Mouse (Mus musculus): Measurements from ENCODE around the gene Phc2. TPM values are rescaled to one million over a fixed set of nuclear protein-coding genes. Genes with fewer than 3 reads are reported as not detected.

Phc2 gene
- total RNA-seq, 1 experiment from 2014 or later: 79.0 TPM

DNA sequence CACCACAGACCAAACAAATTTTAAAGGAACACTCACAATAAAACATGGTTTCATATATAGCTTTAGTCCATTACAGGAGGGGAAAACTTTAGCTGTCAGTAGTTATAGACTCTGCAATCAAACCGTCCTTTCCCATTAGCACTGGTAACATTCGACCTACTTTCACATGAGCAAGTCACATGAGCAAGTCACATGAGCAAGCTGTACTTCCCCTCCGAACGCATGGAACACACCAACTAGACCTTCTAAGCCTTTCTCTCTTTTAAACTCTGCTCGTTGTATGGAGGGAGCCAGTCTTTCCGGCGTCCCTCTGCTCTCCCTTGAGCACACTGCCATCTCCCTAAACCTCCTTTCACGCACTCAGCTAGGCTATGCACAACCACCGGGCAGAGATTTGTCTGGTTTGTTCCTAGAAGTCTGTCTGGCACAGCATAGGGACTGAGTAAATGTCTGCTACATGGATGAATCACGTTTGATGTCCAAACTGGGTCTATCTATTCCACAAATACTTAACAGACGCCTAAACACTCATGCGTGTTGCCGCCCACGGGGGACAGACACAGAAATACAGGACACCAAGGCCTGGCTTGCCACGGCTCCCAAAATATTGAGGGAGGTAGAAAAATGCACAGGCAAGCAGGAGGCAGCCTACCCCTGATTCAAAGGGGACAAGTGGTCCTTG is 130.6 kb downstream of the Phc2 start:
- no peak for DNase-seq

DNA sequence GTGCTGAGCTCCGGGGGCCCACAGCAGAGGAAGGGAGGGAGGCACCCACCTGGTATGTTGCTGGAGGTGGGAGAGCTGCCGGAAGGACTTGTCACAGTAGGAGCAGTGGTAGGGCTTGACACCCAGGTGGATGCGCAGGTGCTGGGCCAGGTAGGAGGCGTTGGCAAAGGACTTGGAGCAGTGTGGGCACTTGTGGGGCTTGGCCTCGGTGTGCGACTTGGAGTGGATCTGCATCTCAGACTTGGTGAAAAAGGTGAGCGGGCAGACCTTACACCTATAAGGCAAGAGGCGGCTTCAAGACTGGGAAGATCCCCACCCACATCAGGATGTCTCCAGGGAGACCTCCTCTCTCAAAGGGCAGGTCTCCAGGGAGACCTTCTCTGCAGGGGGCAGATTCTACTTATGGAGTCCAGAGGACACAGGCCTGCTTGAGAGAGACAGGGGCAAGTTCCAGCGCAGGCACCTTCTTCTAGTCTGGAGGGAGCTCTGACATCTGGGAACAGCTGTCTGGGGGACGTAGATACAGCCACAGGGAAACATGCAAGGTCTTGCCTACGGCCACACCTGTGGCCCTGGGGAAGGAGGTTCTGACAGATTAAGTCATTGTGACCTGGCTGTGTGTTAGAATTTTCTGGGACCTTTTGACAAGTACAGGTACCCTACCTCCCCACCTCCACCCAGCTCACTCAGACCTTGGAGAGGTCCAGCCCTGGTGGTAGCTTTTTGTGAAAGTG is 131.6 kb downstream of the Phc2 start:
- no peak for DNase-seq

DNA sequence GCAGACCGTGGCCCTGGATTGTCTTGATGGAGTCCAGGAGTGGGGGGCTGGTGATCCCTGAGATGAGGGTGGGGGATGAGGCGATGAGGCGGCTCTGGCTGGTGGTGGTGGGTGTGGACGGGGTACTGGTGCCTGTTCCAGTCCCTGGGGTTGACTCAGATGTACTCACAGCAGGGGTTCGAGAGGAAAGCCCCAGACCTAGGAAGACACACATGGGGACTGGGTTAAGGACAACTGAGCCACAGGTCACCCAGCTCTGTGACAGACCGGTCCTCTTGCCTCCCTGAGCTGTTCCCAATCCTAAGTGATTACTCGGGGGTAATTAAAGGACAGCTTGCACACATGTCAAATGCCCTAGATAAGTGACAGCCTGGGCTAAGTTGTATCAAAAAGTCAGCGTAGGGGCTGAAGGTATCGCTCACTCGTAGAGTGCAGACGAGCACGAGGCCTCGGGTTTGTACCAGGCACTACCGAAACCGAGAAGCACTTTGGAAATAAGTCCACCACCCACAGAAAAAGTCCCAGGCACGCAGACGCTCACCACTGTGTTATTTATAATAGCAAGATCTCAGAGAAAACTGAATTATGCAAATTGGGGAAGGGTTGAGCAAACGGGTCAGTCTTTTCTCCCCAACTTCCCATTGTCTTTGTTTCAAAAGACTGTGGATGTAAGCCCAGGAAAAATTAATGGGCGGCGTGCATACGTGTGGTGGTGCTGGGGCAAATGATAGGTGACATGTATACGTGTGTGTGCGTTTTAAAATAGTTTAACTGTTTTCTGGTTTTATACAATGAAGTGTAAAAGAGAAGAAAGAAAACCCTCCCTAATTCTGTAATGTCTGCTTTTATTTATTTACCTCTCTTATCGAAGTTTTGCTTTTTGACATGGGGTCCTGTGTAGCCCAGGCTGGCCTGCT is 132.8 kb downstream of the Phc2 start:
- no peak for DNase-seq

GRCm38 (mm10) chr4:128788108-128788507 is 133.6 kb downstream of the Phc2 start:
- no peak for DNase-seq

DNA sequence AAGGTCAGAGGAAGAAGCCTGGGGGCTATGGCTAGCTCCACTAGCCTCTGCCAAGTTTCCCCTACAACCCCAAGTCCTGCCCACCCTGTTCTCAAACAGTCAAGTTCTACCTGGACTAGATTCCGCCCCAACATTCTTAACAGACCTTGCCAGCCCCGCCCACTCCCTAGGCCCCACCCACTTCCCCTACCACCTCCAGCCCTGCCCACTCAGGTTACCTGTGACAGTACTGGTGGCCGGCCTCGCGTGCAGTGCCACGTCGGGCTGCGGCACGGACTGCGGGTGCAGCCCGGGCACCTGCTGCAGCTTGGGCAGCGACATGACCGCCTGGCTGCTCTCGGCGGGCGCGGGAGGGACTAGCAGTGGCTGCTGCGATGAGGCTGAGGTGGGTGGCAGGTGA is 135.1 kb downstream of the Phc2 start:
- no peak for DNase-seq

DNA sequence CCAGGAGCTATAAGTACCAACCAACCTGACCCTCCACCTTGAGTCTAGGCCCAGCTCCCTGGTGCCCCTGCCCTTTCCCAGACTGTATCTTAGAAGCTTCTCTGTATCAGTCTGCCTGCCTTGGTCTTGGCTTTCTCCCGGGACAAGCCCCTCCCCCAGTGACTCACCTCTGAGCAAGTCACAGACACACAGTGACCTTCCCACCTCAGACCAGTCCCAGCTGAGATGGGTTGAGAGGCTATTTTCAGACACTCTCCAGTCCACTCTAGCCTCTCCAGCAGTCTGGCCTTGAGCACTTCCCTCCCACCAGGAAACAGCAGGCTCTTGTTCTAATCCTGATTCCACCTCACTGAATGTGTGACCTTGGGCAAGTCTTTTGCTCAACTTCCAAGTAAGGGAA is 139.2 kb downstream of the Phc2 start:
- DNase-seq: peak; percentile 90

- peak; percentile 47 for DNase-seq
These were observed 139.7 kb downstream of the Phc2 start for GRCm38 (mm10) chr4:128794198-128794597.

- peak; percentile 44 for DNase-seq
These were observed 141.1 kb downstream of the Phc2 start for GRCm38 (mm10) chr4:128795596-128795995.

GRCm38 (mm10) chr4:128796788-128797187 is 142.3 kb downstream of the Phc2 start:
- no peak for DNase-seq

DNA sequence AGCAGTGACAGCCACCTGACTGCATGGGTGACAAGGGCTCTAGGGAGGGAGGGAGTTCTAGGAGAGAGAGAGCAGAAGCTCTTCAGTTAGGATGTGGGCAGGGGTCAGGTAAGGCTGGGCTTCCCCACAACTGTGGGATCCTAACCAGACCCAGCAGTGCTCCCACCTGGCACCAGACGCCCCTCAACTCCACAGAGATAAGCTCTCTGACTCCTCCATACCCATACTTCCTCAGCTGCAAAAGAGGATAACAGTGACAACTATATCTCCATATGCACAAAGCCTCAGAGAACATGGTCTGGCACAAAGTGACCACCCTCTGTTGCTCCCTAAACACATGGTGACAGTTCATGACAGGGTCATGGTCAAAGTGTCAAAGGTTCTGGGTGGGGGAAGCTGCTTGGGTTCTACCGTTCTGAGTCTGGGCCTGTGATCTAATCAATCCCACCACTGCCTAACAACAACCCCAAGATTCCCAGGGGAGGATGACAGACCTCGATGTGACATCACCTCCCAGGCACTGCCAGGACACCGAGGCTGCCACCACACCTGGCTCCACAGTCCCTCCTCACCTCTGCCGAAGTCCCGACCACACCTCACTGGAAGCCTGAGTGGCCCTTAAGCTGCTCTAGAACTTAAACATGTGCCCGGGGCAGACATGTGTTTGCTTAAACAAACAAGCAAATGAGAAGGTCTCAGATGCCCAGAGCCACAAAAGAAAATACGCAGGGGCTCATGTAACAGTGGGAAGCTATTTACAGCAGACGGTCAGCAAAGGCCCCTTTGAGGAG is 147.4 kb downstream of the Phc2 start:
- no peak for DNase-seq

Other genes with a start within 250 kb of the Phc2 start
- 5.0 and 6.5 TPM in 2 replicates for gene Zscan20, start 44.6 kb upstream of the Phc2 start, total RNA-seq (2021)
- gene Tlr12, start 36.1 kb upstream of the Phc2 start, total RNA-seq (2021): 0.48 and 0.98 TPM in 2 replicates
- gene A3galt2, start 100.7 kb downstream of the Phc2 start, total RNA-seq (2021): 0.26 TPM in 2 replicates
- gene Zfp362, start 151.3 kb downstream of the Phc2 start, total RNA-seq (2021): 32.2 and 39.1 TPM in 2 replicates
- gene Trim62, start 228.9 kb downstream of the Phc2 start, total RNA-seq (2021): 10.0 and 11.0 TPM in 2 replicates

All from adrenal gland, postnatal 14 days (tissue).